Mouse (Mus musculus): ENCODE measurements at regions not wholly inside any gene's neighbourhood (a gene's known extent, or its start where the extent isn't known, plus 50 kb on each side); places are given as distances from the start of the nearest gene placed in this dataset.
"Not testable (repeated sequence)": the region's sequence is repeated elsewhere in the genome, so short reads cannot be mapped to it uniquely, and the experiment has no call there.

GRCm38 (mm10) chr3:91957173-91957572 is 57.2 kb upstream of the Pglyrp3 start:
- Histone ChIP-seq H3K36me3 (ENCODE audit: control insufficient read depth, insufficient read depth, low read length) (no peaks in the 10 kb centered on the region), H3K4me3 (ENCODE audit: low read length) (no peak overlapping the region), H3K27ac (ENCODE audit: low read depth, low read length) (no peak overlapping the region), H3K4me2 (replicated peaks; ENCODE audit: low read depth, low read length) (no peak overlapping the region), H3K9me3 (ENCODE audit: control insufficient read depth, low read length) (peaks cover 2% of the 10 kb centered on the region; the same call in 1 of the 2 replicates), H3K27me3 (ENCODE audit: control insufficient read depth, insufficient read depth, low read length) (no peaks in the 10 kb centered on the region), H3K9ac (ENCODE audit: low read depth, low read length) (no peak overlapping the region), H3K4me1 (ENCODE audit: control insufficient read depth, insufficient read depth, low read length) (no peaks in the 10 kb centered on the region)
- WGBS: 42% methylated on average over 1 of the region's 1 CpGs
- peak; percentile 66; the same call in 1 of the 2 replicates for ATAC-seq (ENCODE audit: low FRiP score, low TSS enrichment)

- Histone ChIP-seq H3K4me3 (ENCODE audit: low read length) (no peak overlapping the region), H3K9ac (ENCODE audit: low read depth, low read length) (no peak overlapping the region), H3K36me3 (ENCODE audit: control insufficient read depth, insufficient read depth, low read length) (no peaks in the 10 kb centered on the region), H3K4me1 (ENCODE audit: control insufficient read depth, insufficient read depth, low read length) (no peaks in the 10 kb centered on the region), H3K4me2 (replicated peaks; ENCODE audit: low read depth, low read length) (no peak overlapping the region), H3K27me3 (ENCODE audit: control insufficient read depth, insufficient read depth, low read length) (no peaks in the 10 kb centered on the region), H3K27ac (ENCODE audit: low read depth, low read length) (no peak overlapping the region), H3K9me3 (ENCODE audit: control insufficient read depth, low read length) (peaks cover 2% of the 10 kb centered on the region; the same call in 1 of the 2 replicates)
- no peak for ATAC-seq (ENCODE audit: low FRiP score, low TSS enrichment)
- 67% methylated on average over 1 of the region's 1 CpGs for WGBS
Observed at GRCm38 (mm10) chr3:91958571-91958970, 55.8 kb upstream of the Pglyrp3 start.

- not testable (repeated sequence) for H3K9ac ChIP-seq (ENCODE audit: low read depth, low read length); H3K4me2 ChIP-seq (replicated peaks; ENCODE audit: low read depth, low read length); H3K4me1 ChIP-seq (ENCODE audit: control insufficient read depth, insufficient read depth, low read length); H3K36me3 ChIP-seq (ENCODE audit: control insufficient read depth, insufficient read depth, low read length); H3K27ac ChIP-seq (ENCODE audit: low read depth, low read length); ATAC-seq (ENCODE audit: low FRiP score, low TSS enrichment); H3K27me3 ChIP-seq (ENCODE audit: control insufficient read depth, insufficient read depth, low read length); H3K9me3 ChIP-seq (ENCODE audit: control insufficient read depth, low read length); H3K4me3 ChIP-seq (ENCODE audit: low read length)
Observed at GRCm38 (mm10) chr3:91963881-91964280, 50.5 kb upstream of the Pglyrp3 start.

- H3K4me1 ChIP-seq (ENCODE audit: control insufficient read depth, insufficient read depth, low read length); H3K9me3 ChIP-seq (ENCODE audit: control insufficient read depth, low read length); H3K27ac ChIP-seq (ENCODE audit: low read depth, low read length); H3K4me3 ChIP-seq (ENCODE audit: low read length); ATAC-seq (ENCODE audit: low FRiP score, low TSS enrichment); H3K27me3 ChIP-seq (ENCODE audit: control insufficient read depth, insufficient read depth, low read length); H3K9ac ChIP-seq (ENCODE audit: low read depth, low read length); H3K4me2 ChIP-seq (replicated peaks; ENCODE audit: low read depth, low read length); H3K36me3 ChIP-seq (ENCODE audit: control insufficient read depth, insufficient read depth, low read length): not testable (repeated sequence)
- WGBS: 92% methylated on average over 6 of the region's 6 CpGs
Observed at GRCm38 (mm10) chr3:91964543-91964942, 49.8 kb upstream of the Pglyrp3 start.
